Mouse (Mus musculus) adrenal gland, postnatal 4 days (tissue): ENCODE measurements at regions not wholly inside any gene's neighbourhood (a gene's known extent, or its start where the extent isn't known, plus 50 kb on each side); places are given as distances from the start of the nearest gene placed in this dataset.

Source experiments
- DNase-seq, 2 experiments: peaks; one replicate each; pipeline ENCODE4 v3.0.0; 2021 to 2022; ENCODE audit warnings: low spot score in 2 of 2, mixed read lengths in 2 of 2

- no peak for DNase-seq
Measured at GRCm38 (mm10) chr2:171676083-171676482, 367.2 kb downstream of the Cbln4 start.

GRCm38 (mm10) chr2:171675411-171675810 is 367.9 kb downstream of the Cbln4 start:
- no peak for DNase-seq

DNA sequence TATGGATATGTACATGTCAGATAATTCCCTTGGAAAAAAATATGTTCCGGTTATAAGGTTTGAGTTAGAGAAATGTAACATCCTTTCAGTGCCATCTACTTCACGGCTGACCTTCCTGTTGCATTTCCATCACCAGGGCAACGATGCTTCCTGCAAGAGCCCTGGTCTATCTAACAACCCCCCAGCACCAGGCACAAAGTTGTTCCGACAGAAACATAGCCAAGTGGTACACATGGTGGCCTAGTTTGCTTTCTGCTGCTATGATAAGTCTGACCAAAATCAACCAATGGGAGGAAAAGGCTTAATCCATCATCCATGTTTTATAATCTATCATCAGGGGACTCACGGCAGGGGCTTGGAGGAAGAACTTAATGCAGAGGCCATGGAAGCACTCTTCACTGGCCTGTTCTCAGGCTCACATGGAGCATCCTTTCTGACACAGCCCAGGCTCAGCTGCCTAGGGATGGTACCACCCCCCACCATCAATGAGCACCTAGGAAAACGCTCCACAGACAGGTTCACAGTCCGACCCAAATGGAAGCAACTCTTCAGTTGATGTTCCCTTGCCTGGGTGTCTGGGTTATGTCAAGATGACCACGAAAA is 372.2 kb downstream of the Cbln4 start:
- no peak for DNase-seq

GRCm38 (mm10) chr2:171668791-171669645 is 374.2 kb downstream of the Cbln4 start:
- DNase-seq = no peak

GRCm38 (mm10) chr2:171662571-171662970 is 380.7 kb downstream of the Cbln4 start:
- no peak for DNase-seq

GRCm38 (mm10) chr2:171661896-171662511 is 381.3 kb downstream of the Cbln4 start:
- no peak for DNase-seq

DNA sequence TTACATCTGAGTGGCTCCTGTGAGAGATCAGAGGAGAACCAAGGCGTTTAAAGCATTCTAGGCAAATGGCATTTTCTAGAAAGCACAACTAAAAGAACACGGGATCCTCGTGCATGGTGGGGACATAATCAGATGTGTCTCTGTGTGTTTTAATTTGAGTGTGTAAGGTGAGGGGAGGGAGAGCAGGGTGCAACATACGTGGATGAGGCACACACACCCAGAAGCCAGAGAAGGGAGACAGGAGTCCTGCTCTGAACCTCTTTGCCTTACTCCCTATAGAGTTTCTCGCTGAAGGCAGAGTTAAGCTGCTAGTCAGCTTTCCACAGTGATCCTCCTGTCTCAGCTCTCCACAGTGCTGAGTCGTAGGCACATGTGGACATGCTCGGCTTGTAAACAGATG is 386.1 kb downstream of the Cbln4 start:
- DNase-seq = no peak

GRCm38 (mm10) chr2:171641730-171642129 is 401.5 kb downstream of the Cbln4 start:
- no peak for DNase-seq

- no peak for DNase-seq
Measured at GRCm38 (mm10) chr2:171640478-171640877, 402.8 kb downstream of the Cbln4 start.

DNA sequence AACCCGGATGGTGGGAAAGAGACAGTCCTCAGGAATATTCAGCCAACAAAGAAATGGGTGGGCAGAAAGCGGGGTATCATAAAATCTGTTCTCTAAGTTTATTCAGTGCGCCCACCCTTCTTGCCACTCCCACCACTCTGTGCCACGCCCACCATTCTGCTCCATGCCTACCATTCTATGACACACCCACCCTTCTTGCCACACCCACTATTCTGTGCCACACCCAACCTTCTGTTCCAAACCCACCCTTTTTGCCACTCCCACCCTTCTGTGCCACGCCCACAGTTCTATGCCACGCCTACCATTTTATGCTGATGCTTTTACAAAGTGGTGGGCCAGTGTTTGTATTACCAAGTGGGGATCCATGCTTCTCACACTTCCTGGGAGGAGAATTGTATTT is 404.3 kb downstream of the Cbln4 start:
- no peak for DNase-seq

GRCm38 (mm10) chr2:171636837-171637236 is 406.4 kb downstream of the Cbln4 start:
- no peak for DNase-seq

GRCm38 (mm10) chr2:171633355-171634097 is 409.7 kb downstream of the Cbln4 start:
- DNase-seq = no peak

DNA sequence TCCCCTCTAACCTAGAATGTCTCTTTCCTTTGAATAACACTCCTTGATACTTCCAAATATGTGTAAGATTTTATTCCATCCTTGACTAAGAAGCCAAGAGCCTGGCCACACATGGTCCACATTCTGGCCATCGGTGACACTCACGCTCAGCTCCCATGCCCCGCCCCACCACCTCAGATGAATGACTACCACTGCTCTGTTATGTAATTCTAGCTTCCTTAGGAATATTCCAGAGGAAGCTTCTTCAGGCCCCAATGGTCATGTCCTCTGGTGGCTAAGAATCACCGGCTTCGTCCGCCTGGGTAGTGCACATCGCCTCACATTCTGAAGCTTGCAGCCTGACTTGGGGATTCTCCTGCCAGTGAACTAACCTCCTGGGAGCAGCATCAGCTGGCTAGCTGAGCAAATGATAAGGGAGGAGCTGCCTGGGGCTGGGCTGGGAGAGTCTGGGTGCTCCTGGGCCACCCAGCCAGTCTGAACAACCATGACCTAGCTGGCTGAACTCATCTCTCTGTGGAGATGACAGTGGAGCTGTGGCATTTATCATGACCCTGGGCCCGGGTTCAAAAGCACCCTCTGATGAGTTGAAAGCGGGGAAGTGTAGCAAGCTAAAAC is 413.1 kb downstream of the Cbln4 start:
- DNase-seq = no peak

DNA sequence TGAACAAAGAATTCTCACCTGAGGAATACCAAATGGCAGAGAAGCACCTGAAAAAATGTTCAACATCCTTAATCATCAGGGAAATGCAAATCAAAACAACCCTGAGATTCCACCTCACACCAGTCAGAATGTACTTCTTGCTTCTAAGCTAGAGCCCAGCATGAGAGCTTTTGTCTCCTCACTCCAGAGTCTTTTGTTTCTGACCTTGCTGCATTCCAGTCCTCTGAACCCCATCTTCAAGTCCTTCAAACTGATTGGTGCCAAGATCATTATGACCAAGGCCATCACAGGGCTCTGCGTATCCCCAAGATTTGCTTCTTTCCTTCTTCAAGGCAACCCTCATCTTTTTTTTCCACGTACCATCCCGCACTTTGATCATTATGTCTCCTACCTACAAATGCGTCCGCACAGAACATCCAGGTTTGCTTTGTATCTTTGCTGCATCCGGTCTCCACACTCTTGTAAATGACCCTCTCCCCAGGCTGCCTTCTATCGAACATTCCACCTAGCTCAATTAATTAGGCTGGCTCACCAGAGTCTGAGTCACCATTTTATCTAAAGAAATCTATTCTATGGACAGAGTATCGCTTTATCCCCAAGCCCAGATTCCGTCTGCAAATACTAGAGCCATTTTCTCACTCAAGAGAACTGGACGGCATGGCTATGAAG is 414.9 kb downstream of the Cbln4 start:
- no peak for DNase-seq

GRCm38 (mm10) chr2:171620668-171621067 is 422.6 kb downstream of the Cbln4 start:
- DNase-seq = no peak

DNA sequence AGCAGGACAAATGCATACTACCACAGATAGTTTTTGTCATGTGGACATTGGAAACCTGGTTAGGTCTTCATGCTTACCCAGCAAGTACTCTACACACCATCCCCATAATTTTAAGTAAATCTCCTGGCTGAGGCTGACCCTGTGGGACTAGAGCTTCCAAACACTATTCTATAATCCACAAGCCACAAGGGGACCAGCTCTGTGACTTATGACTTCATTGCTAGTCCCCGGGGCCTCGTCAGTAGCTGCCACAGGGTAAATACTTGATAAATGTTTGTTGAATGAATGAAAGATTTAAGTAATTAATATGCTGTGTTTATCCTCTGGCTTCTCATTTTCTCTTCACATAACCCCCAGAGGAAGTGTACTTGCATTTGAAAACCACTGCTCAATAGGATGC is 423.0 kb downstream of the Cbln4 start:
- no peak for DNase-seq

- DNase-seq = no peak
Measured at GRCm38 (mm10) chr2:171618771-171619170, 424.5 kb downstream of the Cbln4 start.

GRCm38 (mm10) chr2:171618333-171618732 is 424.9 kb downstream of the Cbln4 start:
- no peak for DNase-seq

- no peak for DNase-seq
Measured at GRCm38 (mm10) chr2:171615462-171615861, 427.8 kb downstream of the Cbln4 start.

GRCm38 (mm10) chr2:171605064-171605463 is 438.2 kb downstream of the Cbln4 start:
- no peak for DNase-seq

- DNase-seq = no peak
Measured at GRCm38 (mm10) chr2:171595240-171595639, 448.0 kb downstream of the Cbln4 start.
